Mouse (Mus musculus): ENCODE data around the gene Dnase1. TPM values are rescaled to one million over a fixed set of nuclear protein-coding genes. Genes with fewer than 3 reads are reported as not detected.

Dnase1 gene
- polyA plus RNA-seq, 1 experiment from 2014 or later: 6.1 TPM

GRCm38 (mm10) chr16:4022719-4023118 lies 14.0 kb upstream of the Dnase1 start:
- Histone ChIP-seq H3K36me3 (ENCODE audit: control insufficient read depth, insufficient read depth, low read length) (no peaks in the 10 kb centered on the region), H3K27ac (ENCODE audit: low read length) (no peak overlapping the region), H3K27me3 (ENCODE audit: control insufficient read depth, insufficient read depth, low read depth, low read length) (no peaks in the 10 kb centered on the region), H3K4me3 (ENCODE audit: low read depth, low read length) (no peak overlapping the region), H3K9ac (ENCODE audit: low read depth, low read length) (no peak overlapping the region), H3K4me1 (ENCODE audit: control insufficient read depth, insufficient read depth, low read length) (no peaks in the 10 kb centered on the region), H3K4me2 (ENCODE audit: low read length) (no peak overlapping the region), H3K9me3 (replicated peaks; ENCODE audit: control insufficient read depth, low read length, poor library complexity, severe bottlenecking) (no peaks in the 10 kb centered on the region)
- no peak for ATAC-seq
- 73% methylated on average over 4 of the region's 4 CpGs for WGBS

GRCm38 (mm10) chr16:4026672-4027071 lies 10.1 kb upstream of the Dnase1 start:
- Histone ChIP-seq H3K36me3 (ENCODE audit: control insufficient read depth, insufficient read depth, low read length) (no peaks in the 10 kb centered on the region), H3K4me1 (ENCODE audit: control insufficient read depth, insufficient read depth, low read length) (no peaks in the 10 kb centered on the region), H3K9me3 (replicated peaks; ENCODE audit: control insufficient read depth, low read length, poor library complexity, severe bottlenecking) (no peaks in the 10 kb centered on the region), H3K4me3 (ENCODE audit: low read depth, low read length) (no peak overlapping the region), H3K27me3 (ENCODE audit: control insufficient read depth, insufficient read depth, low read depth, low read length) (no peaks in the 10 kb centered on the region), H3K27ac (ENCODE audit: low read length) (no peak overlapping the region), H3K9ac (ENCODE audit: low read depth, low read length) (no peak overlapping the region), H3K4me2 (ENCODE audit: low read length) (no peak overlapping the region)
- no peak for ATAC-seq
- WGBS: 70% methylated on average over 1 of the region's 1 CpGs

DNA sequence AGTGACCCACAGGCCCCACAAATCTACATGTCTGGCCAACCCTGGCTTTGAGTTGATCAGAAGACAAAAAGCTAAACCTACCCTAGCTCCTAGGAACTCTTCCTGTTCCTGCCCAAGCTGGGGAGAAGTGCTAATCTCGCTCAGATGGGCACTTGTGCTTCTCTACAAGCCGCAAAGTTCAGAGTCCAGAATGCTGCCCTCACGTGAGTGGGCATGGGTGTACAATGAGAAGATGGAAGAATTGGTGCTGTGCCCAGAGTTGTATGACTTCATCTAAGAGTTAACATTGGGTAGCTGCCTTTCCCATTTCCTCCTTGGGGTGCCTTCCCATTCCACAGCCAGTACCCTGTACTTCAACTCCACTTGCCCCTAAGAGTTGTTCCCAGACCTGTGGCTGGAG lies 9.5 kb upstream of the Dnase1 start:
- ATAC-seq: no peak
- no peak overlapping the region for H3K9ac ChIP-seq (ENCODE audit: low read depth, low read length)
- H3K27ac ChIP-seq (ENCODE audit: low read length): no peak overlapping the region
- H3K4me3 ChIP-seq (ENCODE audit: low read depth, low read length): no peak overlapping the region
- no peak overlapping the region for H3K4me2 ChIP-seq (ENCODE audit: low read length)
- no peaks in the 10 kb centered on the region for H3K4me1 ChIP-seq (ENCODE audit: control insufficient read depth, insufficient read depth, low read length)
- no peaks in the 10 kb centered on the region for H3K36me3 ChIP-seq (ENCODE audit: control insufficient read depth, insufficient read depth, low read length)
- H3K9me3 ChIP-seq (replicated peaks; ENCODE audit: control insufficient read depth, low read length, poor library complexity, severe bottlenecking): no peaks in the 10 kb centered on the region
- 86% methylated on average over 3 of the region's 3 CpGs for WGBS
- H3K27me3 ChIP-seq (ENCODE audit: control insufficient read depth, insufficient read depth, low read depth, low read length): no peaks in the 10 kb centered on the region

DNA sequence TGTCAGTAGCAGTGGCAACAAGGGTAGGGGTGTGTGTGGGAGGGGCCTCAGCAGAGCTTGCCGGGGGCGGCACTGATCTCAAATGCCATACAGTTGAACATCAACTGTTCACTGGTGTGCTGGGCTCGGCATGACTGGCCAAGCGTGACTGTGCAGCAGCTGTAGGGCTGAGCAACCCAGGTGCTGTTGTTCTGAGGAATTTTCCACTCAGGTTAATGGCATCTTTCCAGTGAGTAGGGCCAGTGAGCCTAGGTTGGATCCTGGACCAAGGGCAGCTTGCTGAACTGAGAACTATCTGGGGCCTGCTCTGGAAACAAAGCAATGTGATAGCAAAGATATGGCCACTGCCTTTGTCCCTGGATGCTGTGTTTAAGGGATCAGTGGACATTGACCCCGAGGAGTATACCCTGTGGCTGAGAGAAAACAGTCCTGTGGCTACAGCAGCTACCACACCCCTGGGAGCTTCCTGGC lies 7.3 kb upstream of the Dnase1 start:
- no peak overlapping the region for H3K4me2 ChIP-seq (ENCODE audit: low read length)
- no peaks in the 10 kb centered on the region for H3K9me3 ChIP-seq (replicated peaks; ENCODE audit: control insufficient read depth, low read length, poor library complexity, severe bottlenecking)
- H3K4me1 ChIP-seq (ENCODE audit: control insufficient read depth, insufficient read depth, low read length): no peaks in the 10 kb centered on the region
- H3K4me3 ChIP-seq (ENCODE audit: low read depth, low read length): no peak overlapping the region
- 77% methylated on average over 5 of the region's 5 CpGs for WGBS
- no peak for ATAC-seq
- H3K36me3 ChIP-seq (ENCODE audit: control insufficient read depth, insufficient read depth, low read length): no peaks in the 10 kb centered on the region
- no peak overlapping the region for H3K27ac ChIP-seq (ENCODE audit: low read length)
- no peaks in the 10 kb centered on the region for H3K27me3 ChIP-seq (ENCODE audit: control insufficient read depth, insufficient read depth, low read depth, low read length)
- no peak overlapping the region for H3K9ac ChIP-seq (ENCODE audit: low read depth, low read length)

DNA sequence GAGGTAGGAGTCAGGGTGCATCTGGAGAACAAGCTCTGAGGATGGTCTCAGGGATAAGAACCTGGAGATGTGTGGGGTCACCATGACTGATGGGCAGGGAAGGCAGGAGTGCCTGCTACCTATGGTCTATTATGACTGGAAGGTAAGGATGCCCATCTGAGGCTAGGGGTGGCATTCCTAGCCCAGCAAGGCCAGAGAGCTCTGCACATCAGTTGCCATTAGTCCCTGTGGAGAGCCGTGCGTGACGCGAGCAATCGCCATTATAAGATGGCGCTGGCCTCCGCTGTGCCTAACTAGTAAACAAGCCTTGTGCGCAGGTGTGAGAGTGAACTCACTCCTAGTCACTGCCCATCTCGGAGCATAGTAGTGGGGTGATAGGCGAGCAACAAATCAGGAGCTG lies 6.2 kb upstream of the Dnase1 start:
- Histone ChIP-seq H3K9me3 (replicated peaks; ENCODE audit: control insufficient read depth, low read length, poor library complexity, severe bottlenecking) (no peaks in the 10 kb centered on the region), H3K4me1 (ENCODE audit: control insufficient read depth, insufficient read depth, low read length) (no peaks in the 10 kb centered on the region), H3K9ac (ENCODE audit: low read depth, low read length) (no peak overlapping the region), H3K4me2 (ENCODE audit: low read length) (no peak overlapping the region), H3K36me3 (ENCODE audit: control insufficient read depth, insufficient read depth, low read length) (no peaks in the 10 kb centered on the region), H3K27me3 (ENCODE audit: control insufficient read depth, insufficient read depth, low read depth, low read length) (no peaks in the 10 kb centered on the region), H3K4me3 (ENCODE audit: low read depth, low read length) (no peak overlapping the region), H3K27ac (ENCODE audit: low read length) (no peak overlapping the region)
- ATAC-seq: no peak
- WGBS: 95% methylated on average over 10 of the region's 10 CpGs

GRCm38 (mm10) chr16:4031441-4032274 lies 5.1 kb upstream of the Dnase1 start:
- Histone ChIP-seq H3K9ac (ENCODE audit: low read depth, low read length) (no peak overlapping the region), H3K4me3 (ENCODE audit: low read depth, low read length) (no peak overlapping the region), H3K4me2 (ENCODE audit: low read length) (no peak overlapping the region), H3K4me1 (ENCODE audit: control insufficient read depth, insufficient read depth, low read length) (no peaks in the 10 kb centered on the region), H3K27me3 (ENCODE audit: control insufficient read depth, insufficient read depth, low read depth, low read length) (no peaks in the 10 kb centered on the region), H3K9me3 (replicated peaks; ENCODE audit: control insufficient read depth, low read length, poor library complexity, severe bottlenecking) (no peaks in the 10 kb centered on the region), H3K36me3 (ENCODE audit: control insufficient read depth, insufficient read depth, low read length) (no peaks in the 10 kb centered on the region), H3K27ac (ENCODE audit: low read length) (no peak overlapping the region)
- no peak for ATAC-seq
- WGBS: 78% methylated on average over 6 of the region's 6 CpGs

DNA sequence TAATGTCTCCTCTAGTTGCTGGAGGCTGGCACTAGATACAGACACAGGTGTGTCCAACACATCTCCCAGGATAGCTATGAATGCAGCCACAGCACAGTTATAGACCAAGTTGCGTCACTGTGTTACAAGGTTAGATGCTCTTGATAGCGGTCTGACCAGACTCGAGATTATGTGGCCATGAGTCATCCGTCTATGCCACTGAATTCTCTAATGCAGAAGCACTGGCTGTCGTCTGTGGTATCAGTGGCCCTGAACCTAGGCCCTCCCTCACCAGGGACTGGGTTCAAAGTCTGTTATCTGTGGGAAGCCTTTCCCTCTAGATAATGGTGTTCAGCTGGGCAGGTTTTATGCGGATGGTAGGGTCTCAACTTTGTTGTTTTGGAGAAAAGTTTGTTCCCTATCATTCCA lies 4.4 kb upstream of the Dnase1 start:
- no peak overlapping the region for H3K9ac ChIP-seq (ENCODE audit: low read depth, low read length)
- 95% methylated on average over 6 of the region's 6 CpGs for WGBS
- no peak overlapping the region for H3K4me2 ChIP-seq (ENCODE audit: low read length)
- H3K27ac ChIP-seq (ENCODE audit: low read length): no peak overlapping the region
- ATAC-seq: no peak
- H3K4me1 ChIP-seq (ENCODE audit: control insufficient read depth, insufficient read depth, low read length): no peaks in the 10 kb centered on the region
- no peaks in the 10 kb centered on the region for H3K27me3 ChIP-seq (ENCODE audit: control insufficient read depth, insufficient read depth, low read depth, low read length)
- no peaks in the 10 kb centered on the region for H3K36me3 ChIP-seq (ENCODE audit: control insufficient read depth, insufficient read depth, low read length)
- no peaks in the 10 kb centered on the region for H3K9me3 ChIP-seq (replicated peaks; ENCODE audit: control insufficient read depth, low read length, poor library complexity, severe bottlenecking)
- H3K4me3 ChIP-seq (ENCODE audit: low read depth, low read length): no peak overlapping the region

- ATAC-seq: no peak
- no peak overlapping the region for H3K4me3 ChIP-seq (ENCODE audit: low read depth, low read length)
- 32% methylated on average over 5 of the region's 5 CpGs for WGBS
Observed at GRCm38 (mm10) chr16:4033971-4034370, 2.8 kb upstream of the Dnase1 start.

DNA sequence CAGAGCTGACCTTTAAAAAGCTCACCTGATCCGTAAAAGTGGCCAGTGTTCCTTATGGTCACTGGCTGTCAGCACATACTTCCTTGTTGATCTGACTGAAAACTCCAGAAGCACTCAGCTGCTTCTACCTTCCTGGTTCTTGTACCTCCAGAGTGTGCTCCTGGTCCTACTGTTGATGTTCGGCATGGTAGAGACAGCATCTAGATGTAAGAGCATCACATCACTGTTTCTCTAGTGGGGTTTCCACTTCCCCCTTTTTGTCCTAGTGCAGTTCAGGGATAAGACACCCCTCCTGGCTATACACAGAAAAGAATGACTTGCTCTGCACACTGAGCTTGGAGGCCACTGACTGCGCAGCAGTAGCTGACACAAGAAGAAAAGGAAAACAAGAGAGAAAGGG lies 2.3 kb upstream of the Dnase1 start:
- no peaks in the 10 kb centered on the region for H3K27me3 ChIP-seq (ENCODE audit: control insufficient read depth, insufficient read depth, low read depth, low read length)
- H3K9me3 ChIP-seq (replicated peaks; ENCODE audit: control insufficient read depth, low read length, poor library complexity, severe bottlenecking): no peaks in the 10 kb centered on the region
- H3K4me1 ChIP-seq (ENCODE audit: control insufficient read depth, insufficient read depth, low read length): no peaks in the 10 kb centered on the region
- peaks cover 15% of the 10 kb centered on the region for H3K36me3 ChIP-seq (ENCODE audit: control insufficient read depth, insufficient read depth, low read length)
- no peak overlapping the region for H3K4me3 ChIP-seq (ENCODE audit: low read depth, low read length)
- 65% methylated on average over 3 of the region's 3 CpGs for WGBS
- H3K27ac ChIP-seq (ENCODE audit: low read length): no peak overlapping the region
- no peak overlapping the region for H3K9ac ChIP-seq (ENCODE audit: low read depth, low read length)
- no peak for ATAC-seq
- H3K4me2 ChIP-seq (ENCODE audit: low read length): no peak overlapping the region

More at GRCm38 (mm10) chr16:4033971-4034370, 2.8 kb upstream of the Dnase1 start:
- Histone ChIP-seq H3K9ac (ENCODE audit: low read depth, low read length) (no peak overlapping the region), H3K9me3 (replicated peaks; ENCODE audit: control insufficient read depth, low read length, poor library complexity, severe bottlenecking) (no peaks in the 10 kb centered on the region), H3K36me3 (ENCODE audit: control insufficient read depth, insufficient read depth, low read length) (peaks cover 11% of the 10 kb centered on the region), H3K27ac (ENCODE audit: low read length) (no peak overlapping the region), H3K4me2 (ENCODE audit: low read length) (no peak overlapping the region), H3K4me1 (ENCODE audit: control insufficient read depth, insufficient read depth, low read length) (no peaks in the 10 kb centered on the region), H3K27me3 (ENCODE audit: control insufficient read depth, insufficient read depth, low read depth, low read length) (no peaks in the 10 kb centered on the region)

All from midbrain, embryonic 16.5 days (tissue).